Mouse (Mus musculus): ENCODE data around the gene Sv2b.

DNA sequence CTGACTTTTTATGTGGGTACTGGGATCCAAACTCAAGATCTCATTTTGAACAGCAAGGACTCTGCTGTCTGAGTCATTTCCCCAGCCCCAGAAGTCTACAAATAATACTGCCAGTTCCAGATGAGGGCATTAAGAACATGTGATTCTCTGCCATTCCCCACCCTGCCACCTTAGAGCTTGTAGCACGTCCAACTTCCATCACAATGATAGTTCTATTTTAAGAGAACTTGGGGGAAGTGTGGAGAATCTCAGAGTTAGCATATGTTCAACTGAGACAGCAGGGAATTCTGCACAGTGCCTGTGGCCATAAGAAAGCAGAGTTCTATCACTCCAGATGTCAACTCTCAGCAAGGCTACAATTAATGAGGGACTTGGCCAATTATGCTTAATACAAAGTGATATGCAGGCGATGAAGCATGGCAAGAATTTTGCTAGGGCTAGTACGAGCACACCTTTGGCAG is 37.1 kb downstream of the Sv2b start:
- TF ChIP-seq EP300 (IDR thresholded peaks at IDR 0.05; ENCODE audit: low read depth), result no peak
- no peak for TF ChIP-seq CTCF (IDR thresholded peaks at IDR 0.05; ENCODE audit: low read depth)

Data from liver, embryonic 14.5 days (tissue).